Mouse (Mus musculus) forebrain, postnatal 0 days (tissue): ENCODE results near the gene Mettl26. TPM values are rescaled to one million over a fixed set of nuclear protein-coding genes. Genes with fewer than 3 reads are reported as not detected.
A peak's percentile ranks its signal among the peaks of the same experiment; 100 is the strongest.

Experiments used
- ATAC-seq: fragments of 200-750 bp; cut with Nextera tagmentation; 2 replicates; pipeline ENCODE4 v1.8.0; 2017; ENCODE audit warnings: mild to moderate bottlenecking, moderate library complexity
- DNase-seq: peaks from one replicate; pipeline ENCODE4 v3.0.0-alpha.2; 2015
- H3K27ac ChIP-seq: fragments of 300-500 bp; sonication (generic); 2 replicates; pipeline ENCODE4 v1.5.1; 2014; ENCODE audit warnings: low read depth, mild to moderate bottlenecking, antibody characterized with exemption, low read length, moderate library complexity, mixed read lengths
- H3K27me3 ChIP-seq: fragments of 300-500 bp; sonication (generic); 2 replicates; pipeline ENCODE4 v1.6.1; 2014; ENCODE audit warnings: mild to moderate bottlenecking, low read length, mixed read lengths; ENCODE audit not compliant: insufficient read depth
- H3K36me3 ChIP-seq: fragments of 300-500 bp; sonication (generic); 2 replicates; pipeline ENCODE4 v1.6.1; 2014; ENCODE audit warnings: mild to moderate bottlenecking, moderate library complexity; ENCODE audit not compliant: insufficient read depth
- H3K4me1 ChIP-seq: fragments of 300-500 bp; sonication (generic); 2 replicates; pipeline ENCODE4 v1.6.1; 2014; ENCODE audit warnings: antibody characterized with exemption; ENCODE audit not compliant: insufficient read depth
- H3K4me2 ChIP-seq: fragments of 300-500 bp; sonication (generic); 2 replicates; pipeline ENCODE4 v1.6.1; 2014; ENCODE audit warnings: low read depth, mild to moderate bottlenecking, moderate library complexity
- H3K4me3 ChIP-seq: fragments of 300-500 bp; sonication (generic); 2 replicates; pipeline ENCODE4 v1.5.1; 2014; ENCODE audit warnings: low read depth, low read length, mixed read lengths
- H3K9ac ChIP-seq: fragments of 300-500 bp; sonication (generic); 2 replicates; pipeline ENCODE4 v1.6.1; 2014; ENCODE audit warnings: mild to moderate bottlenecking
- H3K9me3 ChIP-seq: fragments of 300-500 bp; sonication (generic); 2 replicates; pipeline ENCODE4 v1.6.1; 2016; ENCODE audit warnings: low read length
- CTCF ChIP-seq: sonication (generic); IDR thresholded peaks from 2 replicates; pipeline ENCODE4 v1.5.1; 2016; ENCODE audit warnings: antibody characterized with exemption, control low read depth, low read depth
- WGBS: fragments of 180-500 bp; shearing (Covaris S2); extraction: QIAGEN DNeasy Blood & Tissue Kit; methylation state at CpG from one replicate; pipeline ENCODE4 v1.1.7; 2014; 5-methylcytosine and 5-hydroxymethylcytosine counted together
- polyA plus RNA-seq: library from polyadenylated mRNA; unstranded; fragments of >200 nt; fragmentation: Nextera tagmentation; extraction: Ambion mirVana; gene quantifications from 2 replicates; pipeline ENCODE4 v1.2.1, GENCODE M21; 2015
- total RNA-seq: library from RNA; depleted of rRNA; stranded (reverse); fragments of >200 nt; gene quantifications from 2 replicates; pipeline ENCODE4 v1.2.3, GENCODE M21; 2014; rRNA removed

Mettl26 gene
- 37.0 and 41.7 TPM in 2 replicates for total RNA-seq
- polyA plus RNA-seq = 43.1 and 62.2 TPM in 2 replicates

- Histone ChIP-seq H3K27me3 (no peaks in the 10 kb centered on the region), H3K4me3 (peak within 1 kb of the TSS; percentile 69), H3K9ac (peak within 1 kb of the TSS; percentile 89), H3K27ac (peak within 1 kb of the TSS; percentile 96), H3K4me2 (peak within 1 kb of the TSS; percentile 70), H3K9me3 (no peaks in the 10 kb centered on the region), H3K36me3 (peaks cover 11% of the 10 kb centered on the region; the same call in 1 of the 2 replicates), H3K4me1 (peaks cover 12% of the 10 kb centered on the region; the same call in 1 of the 2 replicates)
- peak; percentile 49 for TF ChIP-seq CTCF
- WGBS = under 1% methylated on average over 25 of the region's 25 CpGs
- DNase-seq (peak; percentile 99), ATAC-seq (peak; percentile 86)
Observed at GRCm38 (mm10) chr17:25874721-25875170, at the start of gene Mettl26. Mettl26 (plus strand) TSS chr17:25875074.

- WGBS = 87% methylated on average over 6 of the region's 6 CpGs
- no peak overlapping the region for H3K4me2 ChIP-seq
- H3K27ac ChIP-seq = no peak overlapping the region
- no peak overlapping the region for H3K4me3 ChIP-seq
- peaks cover 24% of the 10 kb centered on the region for H3K4me1 ChIP-seq
- H3K9ac ChIP-seq = no peak overlapping the region
- H3K9me3 ChIP-seq = no peaks in the 10 kb centered on the region
- no peaks in the 10 kb centered on the region for H3K27me3 ChIP-seq
- DNase-seq (no peak), ATAC-seq (no peak)
- peaks cover 27% of the 10 kb centered on the region for H3K36me3 ChIP-seq
- no peak for TF ChIP-seq CTCF
Observed at GRCm38 (mm10) chr17:25825311-25825710, 49.6 kb upstream of the Mettl26 start.

- Histone ChIP-seq H3K27me3 (no peaks in the 10 kb centered on the region), H3K4me1 (peaks cover 24% of the 10 kb centered on the region)
Observed at GRCm38 (mm10) chr17:25825984-25826570, 48.8 kb upstream of the Mettl26 start.

GRCm38 (mm10) chr17:25827011-25827410, 47.9 kb upstream of the Mettl26 start:
- TF ChIP-seq CTCF = no peak
- Histone ChIP-seq H3K27me3 (no peaks in the 10 kb centered on the region), H3K4me1 (peaks cover 33% of the 10 kb centered on the region), H3K9me3 (no peaks in the 10 kb centered on the region), H3K4me3 (no peak overlapping the region), H3K4me2 (no peak overlapping the region), H3K27ac (no peak overlapping the region), H3K9ac (no peak overlapping the region), H3K36me3 (peaks cover 37% of the 10 kb centered on the region)
- ATAC-seq (no peak), DNase-seq (no peak)
- WGBS = 93% methylated on average over 13 of the region's 13 CpGs

More at GRCm38 (mm10) chr17:25825984-25826570, 48.8 kb upstream of the Mettl26 start:
- TF ChIP-seq CTCF = no peak
- DNase-seq (no peak), ATAC-seq (no peak)
- Histone ChIP-seq H3K4me3 (no peak overlapping the region), H3K27ac (no peak overlapping the region), H3K36me3 (peaks cover 33% of the 10 kb centered on the region), H3K9ac (no peak overlapping the region), H3K4me2 (no peak overlapping the region), H3K9me3 (no peaks in the 10 kb centered on the region)
- 95% methylated on average over 27 of the region's 27 CpGs for WGBS

GRCm38 (mm10) chr17:25827546-25828222, 47.2 kb upstream of the Mettl26 start:
- Histone ChIP-seq H3K27ac (no peak overlapping the region), H3K4me2 (no peak overlapping the region), H3K4me3 (no peak overlapping the region), H3K4me1 (peaks cover 34% of the 10 kb centered on the region), H3K9me3 (no peaks in the 10 kb centered on the region), H3K27me3 (no peaks in the 10 kb centered on the region), H3K36me3 (peaks cover 37% of the 10 kb centered on the region), H3K9ac (no peak overlapping the region; the same call in 1 of the 2 replicates)
- ATAC-seq (no peak), DNase-seq (no peak)
- no peak for TF ChIP-seq CTCF
- 91% methylated on average over 22 of the region's 22 CpGs for WGBS

- no peaks in the 10 kb centered on the region for H3K27me3 ChIP-seq
- no peak for TF ChIP-seq CTCF
- no peak for ATAC-seq
- H3K9me3 ChIP-seq = no peaks in the 10 kb centered on the region
- peak overlapping the region; percentile 58 for H3K4me2 ChIP-seq
- peak overlapping the region; percentile 95 for H3K27ac ChIP-seq
- H3K36me3 ChIP-seq = peaks cover 37% of the 10 kb centered on the region
- H3K4me3 ChIP-seq = peak overlapping the region; percentile 52
- peak overlapping the region; percentile 80 for H3K9ac ChIP-seq
- no peak for DNase-seq
- WGBS = 78% methylated on average over 8 of the region's 8 CpGs
- peaks cover 34% of the 10 kb centered on the region for H3K4me1 ChIP-seq
Observed at GRCm38 (mm10) chr17:25828223-25828594, 46.7 kb upstream of the Mettl26 start.
